Mouse (Mus musculus): ENCODE data around the gene Fam171a2.
A peak's percentile ranks its signal among the peaks of the same experiment; 100 is the strongest.
"Not testable (repeated sequence)": the region's sequence is repeated elsewhere in the genome, so short reads cannot be mapped to it uniquely, and the experiment has no call there.

Gene Fam171a2

DNA sequence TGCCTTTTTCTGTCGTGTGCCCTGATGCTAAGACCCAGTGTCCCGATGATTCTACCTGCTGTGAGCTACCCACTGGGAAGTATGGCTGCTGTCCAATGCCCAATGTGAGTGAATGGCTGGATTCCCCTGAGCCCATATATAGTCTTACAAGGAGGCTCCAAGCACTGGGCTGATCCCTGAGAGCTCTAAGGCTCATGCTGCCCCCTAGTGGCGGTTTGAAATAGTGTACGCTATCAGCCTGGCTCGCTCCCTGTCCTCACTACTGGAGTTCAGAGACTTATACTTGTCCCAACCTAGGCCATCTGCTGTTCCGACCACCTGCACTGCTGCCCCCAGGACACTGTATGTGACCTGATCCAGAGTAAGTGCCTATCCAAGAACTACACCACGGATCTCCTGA is 13.1 kb downstream of the Fam171a2 start:
- peak; percentile 94 for DNase-seq

- no peak for DNase-seq
Measured at GRCm38 (mm10) chr11:102433866-102434265, 13.6 kb downstream of the Fam171a2 start.

- no peak for DNase-seq
Measured at GRCm38 (mm10) chr11:102432896-102433295, 14.6 kb downstream of the Fam171a2 start.

GRCm38 (mm10) chr11:102432115-102432843 is 15.2 kb downstream of the Fam171a2 start:
- DNase-seq: no peak

GRCm38 (mm10) chr11:102431728-102432114 is 15.8 kb downstream of the Fam171a2 start:
- no peak for DNase-seq

DNA sequence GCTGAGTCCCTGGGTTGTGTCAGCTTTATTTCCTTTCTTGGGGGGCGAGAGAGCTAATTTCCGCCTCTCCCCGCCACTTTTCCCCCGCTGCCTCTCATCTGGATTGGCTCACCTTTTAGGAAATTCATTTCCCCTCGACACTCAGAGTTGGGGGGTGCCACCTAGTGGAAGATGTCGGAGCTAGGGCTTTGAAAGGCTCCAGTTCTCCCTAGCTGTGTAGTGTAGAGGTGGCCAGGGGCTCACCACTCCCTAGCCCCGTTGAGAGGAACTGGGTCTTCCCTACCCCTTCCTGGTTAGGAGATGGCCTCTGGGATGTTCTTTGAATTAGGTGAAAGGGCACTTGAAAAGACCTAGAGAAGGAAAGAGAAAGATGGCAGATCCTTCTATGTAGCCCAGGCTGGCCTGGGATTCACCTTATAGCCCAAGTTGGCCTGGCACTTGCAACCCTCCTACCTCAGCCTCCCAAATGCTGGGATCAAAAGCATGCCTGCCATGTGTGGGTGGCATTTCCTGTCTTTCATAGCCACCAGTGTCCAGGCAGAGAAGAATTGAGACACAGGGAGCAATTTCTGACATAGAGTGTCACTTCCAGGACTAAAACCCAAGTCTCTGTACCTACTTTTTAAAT is 16.4 kb downstream of the Fam171a2 start:
- peak; percentile 78 for DNase-seq

DNA sequence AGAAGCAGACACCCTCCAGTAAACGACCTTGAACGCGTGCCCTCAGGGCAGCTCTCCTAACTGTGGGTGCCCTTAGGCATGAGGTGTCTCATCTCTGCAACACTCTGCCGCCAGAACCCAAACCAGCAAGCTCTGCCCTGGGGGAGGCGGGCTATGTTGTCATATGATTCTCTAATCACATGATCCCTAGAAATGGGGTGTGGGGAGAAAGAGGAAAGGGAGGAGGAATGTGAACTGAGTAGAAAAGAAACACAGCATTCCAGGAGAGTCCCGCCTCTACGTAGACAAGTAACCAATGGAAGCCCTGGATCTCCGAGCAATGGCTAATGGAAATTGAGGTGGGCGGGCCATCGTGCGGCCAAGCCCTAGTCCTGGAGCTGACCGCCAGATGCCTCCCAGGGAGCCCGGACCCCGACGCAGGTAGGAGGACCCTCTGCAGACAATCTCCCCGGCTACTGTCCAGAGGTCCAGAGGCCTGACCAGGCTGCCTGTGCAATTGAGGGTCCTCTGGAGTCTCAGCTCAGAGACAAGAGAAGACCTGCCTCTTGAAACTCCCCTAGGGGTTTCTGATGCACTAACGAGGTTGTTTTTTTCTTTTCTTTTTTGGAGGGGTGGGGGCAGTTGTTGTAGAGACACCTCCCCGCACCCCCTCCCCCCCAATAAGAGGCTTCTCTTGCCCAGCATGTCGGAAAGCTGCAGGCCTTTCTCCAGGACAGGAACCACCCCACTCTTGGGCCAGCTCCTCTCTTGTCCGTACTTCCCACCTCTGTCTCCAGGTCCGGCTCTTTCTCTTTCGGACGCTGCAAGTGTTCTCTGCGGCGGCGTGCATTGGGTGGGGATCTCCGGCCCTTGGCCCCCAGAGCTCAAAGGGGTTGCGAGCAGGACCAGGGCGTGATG is 17.1 kb downstream of the Fam171a2 start, which contains the start of gene Grn:
Grn (plus strand) TSS at position 195 of the 897 bp plus-strand sequence.
- DNase-seq: peak; percentile 69

GRCm38 (mm10) chr11:102429551-102429950 is 17.9 kb downstream of the Fam171a2 start:
- no peak for DNase-seq

DNA sequence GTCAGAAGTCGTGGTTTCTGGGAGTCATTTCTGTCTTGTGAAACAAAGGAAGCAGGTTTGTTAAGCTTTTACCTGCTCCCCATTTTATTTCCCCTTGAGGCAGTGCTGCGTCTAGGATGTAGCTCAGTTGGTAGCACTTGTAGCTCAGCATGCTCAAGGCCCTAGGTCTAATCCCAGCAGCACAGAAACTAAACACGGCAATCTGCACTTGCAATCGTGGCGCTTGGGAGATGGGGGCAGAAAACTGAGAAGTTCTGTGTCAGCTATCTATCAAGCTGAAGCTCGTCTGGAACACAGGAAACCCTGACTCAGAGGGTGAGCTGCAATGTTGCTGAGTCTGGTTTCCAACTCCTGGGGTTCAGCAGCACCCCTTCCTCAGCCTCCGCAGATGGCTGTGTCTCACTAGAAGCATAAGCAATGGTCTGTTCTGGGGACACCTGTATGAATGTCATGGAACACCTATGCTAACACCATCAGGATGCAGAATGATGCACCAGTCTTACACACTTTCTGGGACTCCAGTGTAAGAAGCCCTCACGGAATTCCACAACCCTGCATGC is 18.4 kb downstream of the Fam171a2 start:
- DNase-seq: no peak

DNA sequence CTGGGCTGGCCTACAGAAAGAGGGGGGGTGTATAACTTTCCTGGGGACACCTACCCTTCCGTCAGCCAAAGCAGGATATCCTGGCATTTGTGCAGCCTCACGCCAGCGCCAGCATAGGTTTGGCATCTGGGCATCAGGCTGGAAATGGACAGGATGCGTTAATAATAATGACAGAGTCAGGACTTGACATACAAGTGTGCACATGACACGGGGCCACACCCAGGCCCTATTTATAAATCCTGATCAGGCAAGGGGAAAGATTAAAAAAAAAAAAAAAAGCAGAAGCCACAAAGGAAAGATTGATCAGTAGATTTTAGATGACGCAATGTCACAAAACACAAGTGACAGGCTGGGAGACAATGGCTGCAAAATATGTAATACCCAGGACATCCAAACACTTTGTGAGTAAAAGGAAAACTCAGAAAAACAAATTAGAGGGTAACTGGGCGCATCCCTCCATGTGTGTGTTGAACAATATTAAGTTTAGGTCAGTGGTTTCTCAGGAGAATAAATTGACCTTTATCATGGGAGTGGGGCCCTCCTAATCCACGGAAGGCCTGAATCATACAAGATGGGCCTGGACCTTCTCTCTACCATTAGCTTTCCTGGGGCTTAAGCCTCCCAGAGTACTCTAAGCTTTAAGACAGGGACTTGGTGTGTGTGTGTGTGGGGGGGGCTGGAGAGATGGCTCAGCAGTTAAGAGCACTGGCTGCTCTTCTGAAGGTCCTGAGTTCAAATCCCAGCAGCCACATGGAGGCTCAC is 21.7 kb downstream of the Fam171a2 start:
- no peak for DNase-seq

- no peak for DNase-seq
Measured at GRCm38 (mm10) chr11:102424666-102425065, 22.8 kb downstream of the Fam171a2 start.

- DNase-seq: no peak
Measured at GRCm38 (mm10) chr11:102421559-102421958, 25.9 kb downstream of the Fam171a2 start.

DNA sequence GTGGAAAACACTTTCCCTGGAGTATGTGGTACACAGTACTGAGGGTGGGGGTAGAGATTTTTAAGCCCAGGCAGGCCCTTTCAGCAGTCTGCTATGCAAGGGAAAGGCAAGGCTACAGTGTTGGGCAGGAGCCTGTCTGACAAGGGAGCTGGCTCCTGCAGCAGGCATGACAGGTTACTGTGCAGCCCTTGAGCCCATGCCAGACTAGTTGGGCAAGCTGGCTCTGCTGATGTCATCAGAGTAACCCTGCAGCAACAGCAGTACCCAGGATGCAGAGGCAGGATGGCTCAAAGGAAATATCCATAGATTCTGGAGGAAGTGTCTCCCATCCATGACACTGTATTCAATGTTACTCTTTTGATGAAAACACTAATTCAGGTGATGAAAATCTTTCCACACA is 28.6 kb downstream of the Fam171a2 start:
- DNase-seq: no peak

DNA sequence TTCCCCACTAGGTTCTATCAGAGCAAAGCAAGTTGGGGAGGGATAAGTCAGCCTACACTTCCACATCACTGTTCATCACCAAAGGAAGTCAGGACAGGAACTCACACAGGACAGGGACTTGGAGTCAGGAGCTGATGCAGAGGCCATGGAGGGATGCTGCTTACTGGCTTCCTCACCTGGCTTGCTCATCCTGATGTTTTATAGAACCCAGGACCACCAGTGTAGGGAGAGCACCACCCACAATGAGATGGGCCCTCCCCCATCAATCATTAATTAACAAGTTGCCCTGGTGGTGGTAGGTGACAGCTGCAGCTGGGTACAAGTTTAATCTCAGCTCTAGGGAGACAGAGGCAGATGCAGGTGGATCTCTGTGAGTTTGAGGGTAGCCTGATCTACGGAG is 30.3 kb downstream of the Fam171a2 start:
- DNase-seq: no peak

DNA sequence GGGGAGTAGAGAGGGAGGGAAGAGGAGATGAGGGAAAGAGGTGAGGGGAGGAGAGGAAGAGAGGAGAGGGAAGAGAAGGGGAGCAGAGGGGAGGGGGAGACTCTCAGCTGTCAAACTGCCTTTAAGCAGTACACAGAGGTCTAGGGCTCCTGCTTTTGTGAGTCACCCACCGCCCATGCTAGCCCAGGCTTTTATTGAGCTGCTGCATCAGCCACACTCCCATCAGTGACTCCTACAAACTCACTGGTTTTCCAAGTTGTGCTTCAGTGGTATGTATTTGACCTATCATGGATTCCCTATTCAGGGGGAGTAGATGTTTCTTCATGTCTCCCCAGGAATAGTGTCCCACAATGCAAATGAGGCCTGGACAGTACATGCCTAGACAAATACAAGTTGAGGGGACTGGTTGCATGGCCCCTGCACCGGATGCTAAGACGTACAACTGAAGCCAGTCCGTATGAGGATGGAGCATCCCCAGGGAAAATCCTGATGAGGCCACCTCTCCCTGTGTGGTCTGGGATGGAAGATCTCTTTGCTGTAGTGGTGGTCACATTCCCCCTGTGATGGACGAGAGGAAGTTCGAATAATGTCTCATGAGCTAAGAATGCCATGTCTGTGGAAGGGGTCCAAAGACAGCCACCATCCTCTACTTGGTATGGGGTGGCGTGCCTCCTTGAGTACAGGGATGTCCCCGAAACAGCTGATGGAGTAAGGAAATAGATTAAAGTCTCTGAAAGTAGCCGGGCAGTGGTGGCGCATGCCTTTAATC is 32.3 kb downstream of the Fam171a2 start:
- DNase-seq: no peak

DNA sequence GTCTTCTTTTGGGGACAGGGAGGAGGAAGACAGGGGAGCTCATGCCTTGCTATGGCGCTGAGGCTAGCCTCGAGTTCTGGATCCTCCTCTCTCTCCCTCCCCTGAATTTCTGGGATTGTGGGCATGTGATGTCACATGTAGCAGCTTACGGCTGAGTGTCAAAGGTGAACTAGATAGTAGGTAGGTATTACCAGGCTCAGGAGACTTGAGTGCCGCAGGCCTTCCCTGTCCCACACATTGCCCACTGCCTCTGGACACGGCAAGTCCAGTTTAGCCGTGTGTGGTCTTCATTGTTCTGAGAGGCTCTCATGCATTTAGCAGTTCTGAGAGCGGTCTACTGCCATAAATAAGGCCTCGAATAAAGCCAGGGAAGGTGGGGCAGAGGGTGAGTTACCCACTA is 34.4 kb downstream of the Fam171a2 start:
- no peak for DNase-seq

GRCm38 (mm10) chr11:102411704-102412103 is 35.8 kb downstream of the Fam171a2 start:
- peak; percentile 94 for DNase-seq

- no peak for DNase-seq
Measured at GRCm38 (mm10) chr11:102411061-102411460, 36.4 kb downstream of the Fam171a2 start.

GRCm38 (mm10) chr11:102410345-102410744 is 37.1 kb downstream of the Fam171a2 start:
- DNase-seq: not testable (repeated sequence)

DNA sequence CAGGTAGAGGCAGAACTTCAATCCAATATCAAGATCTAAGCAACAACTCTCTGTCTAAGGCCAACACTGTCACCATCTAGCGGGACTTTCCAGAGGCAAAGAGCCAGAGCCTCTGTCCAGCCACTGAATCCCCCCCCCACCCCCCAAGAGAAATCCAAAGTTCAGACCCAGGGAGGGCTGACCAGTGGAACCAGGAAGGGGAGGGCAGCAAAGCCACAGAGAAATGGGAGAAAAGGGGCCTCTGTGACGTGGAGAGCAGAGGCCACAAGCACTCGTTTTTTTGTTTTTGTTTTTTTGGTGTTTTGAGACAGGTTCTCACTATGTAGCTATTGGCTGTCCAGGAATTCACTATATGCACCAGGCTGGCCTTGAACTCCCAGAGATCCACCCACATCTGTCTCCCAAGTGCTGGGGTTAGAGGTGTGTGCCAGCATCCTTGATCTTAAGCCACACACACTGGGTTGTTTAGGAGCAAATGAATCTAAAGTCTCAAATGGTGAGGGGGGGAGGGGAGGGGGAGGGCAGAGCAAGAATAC is 37.6 kb downstream of the Fam171a2 start:
- DNase-seq: no peak
